Mouse (Mus musculus) ES-E14 (cell line): Measurements from ENCODE around the gene Cttn.

ENCODE experiments used
- ZC3H11A ChIP-seq: IDR thresholded peaks from 2 replicates; pipeline ENCODE4 v1.6.1; 2012; ENCODE audit warnings: low read depth, mild to moderate bottlenecking, inconsistent platforms, low read length, borderline replicate concordance
- ZNF384 ChIP-seq: IDR thresholded peaks from 2 replicates; pipeline ENCODE4 v1.6.1; 2012; ENCODE audit warnings: low read depth, low read length, inconsistent platforms

DNA sequence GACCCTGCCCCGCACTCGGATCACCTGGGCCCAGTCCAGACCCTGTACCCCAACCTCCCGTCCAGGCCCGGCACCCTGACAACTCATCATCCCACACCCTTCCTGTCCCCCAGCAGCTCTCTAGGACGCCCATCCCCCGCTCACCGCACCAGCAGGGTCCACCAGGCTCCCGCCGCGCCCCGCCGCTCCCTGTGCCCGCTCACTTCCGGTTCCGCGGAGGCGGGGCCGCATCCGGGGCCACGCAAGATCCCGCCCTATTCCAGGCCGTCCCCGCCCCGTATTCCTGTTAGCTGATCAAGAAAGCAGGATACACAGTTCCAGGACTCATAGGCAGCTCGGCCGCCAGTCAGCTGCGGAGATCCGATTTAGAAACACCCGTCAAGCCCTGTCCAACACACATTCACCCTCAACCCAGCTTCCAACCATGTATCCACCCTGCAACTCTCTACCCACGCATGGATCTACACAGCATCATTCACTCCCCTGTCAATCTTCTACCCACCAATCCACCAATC is at the start of gene Cttn:
- TF ChIP-seq ZNF384 (no peak), ZC3H11A (no peak)
